Mouse (Mus musculus): ENCODE results near the gene Tmem25. TPM values are rescaled to one million over a fixed set of nuclear protein-coding genes. Genes with fewer than 3 reads are reported as not detected.
"Not testable (repeated sequence)": the region's sequence is repeated elsewhere in the genome, so short reads cannot be mapped to it uniquely, and the experiment has no call there.

The Tmem25 gene
- polyA plus RNA-seq, 1 experiment from 2014 or later, result 5.6 TPM

- ATAC-seq (no peak), DNase-seq (no peak)
- peaks cover 3% of the 10 kb centered on the region; the same call in 1 of the 2 replicates for H3K36me3 ChIP-seq (replicated peaks; ENCODE audit: insufficient read depth, low read length)
- peak overlapping the region; percentile 88 for H3K27ac ChIP-seq (ENCODE audit: low read depth)
- H3K4me3 ChIP-seq (ENCODE audit: low read depth, low read length), result peak overlapping the region; percentile 45
- H3K27me3 ChIP-seq (ENCODE audit: insufficient read depth, low read length), result peaks cover 10% of the 10 kb centered on the region
- peaks cover 19% of the 10 kb centered on the region for H3K4me1 ChIP-seq (ENCODE audit: insufficient read depth)
- TF ChIP-seq CTCF (IDR thresholded peaks at IDR 0.05; ENCODE audit: low read depth) (no peak), EP300 (IDR thresholded peaks at IDR 0.05; ENCODE audit: low read depth) (no peak)
- WGBS (ENCODE audit: insufficient replicate concordance), result 27% methylated on average over 9 of the region's 9 CpGs
- peak overlapping the region; percentile 88 for H3K4me2 ChIP-seq (ENCODE audit: low read depth, low read length)
- peak overlapping the region; percentile 60 for H3K9ac ChIP-seq (replicated peaks)
- H3K9me3 ChIP-seq (ENCODE audit: low read length), result no peaks in the 10 kb centered on the region
Measured at GRCm38 (mm10) chr9:44799958-44800324, 834 bp upstream of the Tmem25 start.

GRCm38 (mm10) chr9:44798298-44798697, 809 bp downstream of the Tmem25 start:
- peaks cover 19% of the 10 kb centered on the region for H3K4me1 ChIP-seq (ENCODE audit: insufficient read depth)
- 0 out of 2 replicates have a peak, but pooled peaks cover 6% of the 10 kb centered on the region for H3K36me3 ChIP-seq (replicated peaks; ENCODE audit: insufficient read depth, low read length)
- TF ChIP-seq CTCF (IDR thresholded peaks at IDR 0.05; ENCODE audit: low read depth) (no peak), EP300 (IDR thresholded peaks at IDR 0.05; ENCODE audit: low read depth) (no peak)
- ATAC-seq, result no peak
- no peaks in the 10 kb centered on the region for H3K9me3 ChIP-seq (ENCODE audit: low read length)
- H3K4me3 ChIP-seq (ENCODE audit: low read depth, low read length), result no peak overlapping the region
- no peak for DNase-seq
- H3K9ac ChIP-seq (replicated peaks), result no peak overlapping the region
- H3K4me2 ChIP-seq (ENCODE audit: low read depth, low read length), result peak overlapping the region; percentile 88; the same call in 1 of the 2 replicates
- H3K27me3 ChIP-seq (ENCODE audit: insufficient read depth, low read length), result peaks cover 10% of the 10 kb centered on the region
- 54% methylated on average over 7 of the region's 7 CpGs for WGBS (ENCODE audit: insufficient replicate concordance)
- no peak overlapping the region for H3K27ac ChIP-seq (ENCODE audit: low read depth)

- TF ChIP-seq CTCF (IDR thresholded peaks at IDR 0.05; ENCODE audit: low read depth) (no peak), EP300 (IDR thresholded peaks at IDR 0.05; ENCODE audit: low read depth) (no peak)
- H3K27me3 ChIP-seq (ENCODE audit: insufficient read depth, low read length), result no peaks in the 10 kb centered on the region
- H3K4me3 ChIP-seq (ENCODE audit: low read depth, low read length), result no peak overlapping the region
- 78% methylated on average over 9 of the region's 9 CpGs for WGBS (ENCODE audit: insufficient replicate concordance)
- ATAC-seq, result no peak
- DNase-seq, result no peak
- peaks cover 22% of the 10 kb centered on the region for H3K36me3 ChIP-seq (replicated peaks; ENCODE audit: insufficient read depth, low read length)
- H3K27ac ChIP-seq (ENCODE audit: low read depth), result no peak overlapping the region
- no peak overlapping the region for H3K4me2 ChIP-seq (ENCODE audit: low read depth, low read length)
- no peaks in the 10 kb centered on the region for H3K9me3 ChIP-seq (ENCODE audit: low read length)
- H3K4me1 ChIP-seq (ENCODE audit: insufficient read depth), result no peaks in the 10 kb centered on the region
- H3K9ac ChIP-seq (replicated peaks), result no peak overlapping the region
Measured at GRCm38 (mm10) chr9:44792842-44793241, 6.3 kb downstream of the Tmem25 start.

- DNase-seq (peak; percentile 95), ATAC-seq (peak; percentile 100)
- Histone ChIP-seq H3K9ac (replicated peaks) (peak overlapping the region; percentile 79), H3K36me3 (replicated peaks; ENCODE audit: insufficient read depth, low read length) (no peaks in the 10 kb centered on the region), H3K27ac (ENCODE audit: low read depth) (peak overlapping the region; percentile 84), H3K4me3 (ENCODE audit: low read depth, low read length) (peak overlapping the region; percentile 80), H3K4me2 (ENCODE audit: low read depth, low read length) (peak overlapping the region; percentile 95), H3K9me3 (ENCODE audit: low read length) (no peaks in the 10 kb centered on the region), H3K27me3 (ENCODE audit: insufficient read depth, low read length) (no peaks in the 10 kb centered on the region), H3K4me1 (ENCODE audit: insufficient read depth) (peaks cover 9% of the 10 kb centered on the region)
- TF ChIP-seq CTCF (IDR thresholded peaks at IDR 0.05; ENCODE audit: low read depth) (peak; percentile 96), EP300 (IDR thresholded peaks at IDR 0.05; ENCODE audit: low read depth) (peak; percentile 87)
- under 1% methylated on average over 41 of the region's 41 CpGs for WGBS (ENCODE audit: insufficient replicate concordance)
Measured at GRCm38 (mm10) chr9:44772750-44773651, 26.1 kb downstream of the Tmem25 start.

GRCm38 (mm10) chr9:44772392-44772749, 26.7 kb downstream of the Tmem25 start:
- no peak overlapping the region for H3K9ac ChIP-seq (replicated peaks)
- peaks cover 9% of the 10 kb centered on the region for H3K4me1 ChIP-seq (ENCODE audit: insufficient read depth)
- ATAC-seq (no peak), DNase-seq (no peak)
- peak overlapping the region; percentile 42; the same call in 1 of the 2 replicates for H3K4me2 ChIP-seq (ENCODE audit: low read depth, low read length)
- WGBS (ENCODE audit: insufficient replicate concordance), result 23% methylated on average over 5 of the region's 5 CpGs
- no peaks in the 10 kb centered on the region for H3K9me3 ChIP-seq (ENCODE audit: low read length)
- H3K4me3 ChIP-seq (ENCODE audit: low read depth, low read length), result no peak overlapping the region
- no peaks in the 10 kb centered on the region for H3K36me3 ChIP-seq (replicated peaks; ENCODE audit: insufficient read depth, low read length)
- TF ChIP-seq EP300 (IDR thresholded peaks at IDR 0.05; ENCODE audit: low read depth) (no peak), CTCF (IDR thresholded peaks at IDR 0.05; ENCODE audit: low read depth) (no peak)
- peak overlapping the region; percentile 75 for H3K27ac ChIP-seq (ENCODE audit: low read depth)
- no peaks in the 10 kb centered on the region for H3K27me3 ChIP-seq (ENCODE audit: insufficient read depth, low read length)

GRCm38 (mm10) chr9:44771376-44771775, 27.7 kb downstream of the Tmem25 start:
- DNase-seq (no peak), ATAC-seq (no peak)
- no peak overlapping the region for H3K27ac ChIP-seq (ENCODE audit: low read depth)
- H3K4me1 ChIP-seq (ENCODE audit: insufficient read depth), result peaks cover 10% of the 10 kb centered on the region
- H3K9ac ChIP-seq (replicated peaks), result no peak overlapping the region
- H3K4me3 ChIP-seq (ENCODE audit: low read depth, low read length), result no peak overlapping the region
- no peak overlapping the region for H3K4me2 ChIP-seq (ENCODE audit: low read depth, low read length)
- H3K9me3 ChIP-seq (ENCODE audit: low read length), result no peaks in the 10 kb centered on the region
- WGBS (ENCODE audit: insufficient replicate concordance), result 89% methylated on average over 5 of the region's 5 CpGs
- no peaks in the 10 kb centered on the region for H3K36me3 ChIP-seq (replicated peaks; ENCODE audit: insufficient read depth, low read length)
- no peaks in the 10 kb centered on the region for H3K27me3 ChIP-seq (ENCODE audit: insufficient read depth, low read length)
- no peak for TF ChIP-seq EP300 (IDR thresholded peaks at IDR 0.05; ENCODE audit: low read depth)
- TF ChIP-seq CTCF (IDR thresholded peaks at IDR 0.05; ENCODE audit: low read depth), result no peak

- not testable (repeated sequence) for H3K9me3 ChIP-seq (ENCODE audit: low read length); H3K27me3 ChIP-seq (ENCODE audit: insufficient read depth, low read length); H3K36me3 ChIP-seq (replicated peaks; ENCODE audit: insufficient read depth, low read length); ATAC-seq; H3K9ac ChIP-seq (replicated peaks); DNase-seq
- Histone ChIP-seq H3K4me1 (ENCODE audit: insufficient read depth) (peaks cover 20% of the 10 kb centered on the region), H3K4me2 (ENCODE audit: low read depth, low read length) (peak overlapping the region; percentile 79; the same call in 1 of the 2 replicates), H3K4me3 (ENCODE audit: low read depth, low read length) (peak overlapping the region; percentile 98), H3K27ac (ENCODE audit: low read depth) (peak overlapping the region; percentile 41)
- 34% methylated on average over 7 of the region's 9 CpGs for WGBS (ENCODE audit: insufficient replicate concordance)
Measured at GRCm38 (mm10) chr9:44768029-44768394, 31.1 kb downstream of the Tmem25 start.
